Mouse (Mus musculus): ENCODE results near the gene Msi2. TPM values are rescaled to one million over a fixed set of nuclear protein-coding genes. Genes with fewer than 3 reads are reported as not detected.

Msi2 gene
- total and polyA plus RNA-seq, 3 experiments: 36.5 to 197 (median 144) TPM

DNA sequence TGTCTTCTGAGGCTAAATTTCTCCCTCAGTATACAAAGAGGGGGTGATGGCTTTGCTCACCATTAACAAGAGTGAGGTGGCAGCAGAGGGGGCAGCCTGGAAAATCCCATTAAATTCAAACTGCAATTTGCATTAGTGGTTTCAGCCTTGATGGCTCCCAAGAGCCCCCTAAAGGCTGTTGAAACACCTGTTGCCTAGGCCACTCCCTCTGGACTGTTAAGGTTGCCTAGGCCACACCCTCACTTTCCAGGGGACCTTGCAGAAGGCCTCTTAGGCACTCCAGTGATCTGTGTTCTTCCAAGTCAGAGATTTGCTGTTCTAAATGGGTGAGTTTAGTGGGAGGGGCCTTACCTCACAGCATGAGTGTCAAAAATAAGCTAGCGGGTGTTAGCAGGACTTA lies 232.3 kb downstream of the Msi2 start:
- no peak for ATAC-seq (ENCODE audit: extremely low read depth, insufficient number of reproducible peaks, low FRiP score, poor library complexity, severe bottlenecking)
- no peaks in the 10 kb centered on the region for H3K4me1 ChIP-seq (ENCODE audit: insufficient read depth, low read depth, low read length)
- no peaks in the 10 kb centered on the region for H3K27me3 ChIP-seq (ENCODE audit: insufficient read depth, low read length)
- DNase-seq (ENCODE audit: low spot score): no peak
- no peak for TF ChIP-seq GATA2 (IDR thresholded peaks at IDR 0.05; ENCODE audit: borderline replicate concordance, low read depth, low read length)
- no peak for TF ChIP-seq GATA1 (IDR thresholded peaks at IDR 0.05; ENCODE audit: borderline replicate concordance, low read length)
- no peak for TF ChIP-seq CTCF (IDR thresholded peaks at IDR 0.05; ENCODE audit: low read depth, low read length)
- TF ChIP-seq POLR2AphosphoS5 (IDR thresholded peaks at IDR 0.05; ENCODE audit: insufficient replicate concordance, low read depth, low read length): no peak
- no peak for TF ChIP-seq TAL1 (conservative IDR thresholded peaks at IDR 0.05; ENCODE audit: low read depth, low read length)
- H3K4me3 ChIP-seq (ENCODE audit: low read depth, low read length): no peak overlapping the region
- H3K9me3 ChIP-seq (replicated peaks): no peaks in the 10 kb centered on the region
- peaks cover 84% of the 10 kb centered on the region for H3K36me3 ChIP-seq (replicated peaks)

DNA sequence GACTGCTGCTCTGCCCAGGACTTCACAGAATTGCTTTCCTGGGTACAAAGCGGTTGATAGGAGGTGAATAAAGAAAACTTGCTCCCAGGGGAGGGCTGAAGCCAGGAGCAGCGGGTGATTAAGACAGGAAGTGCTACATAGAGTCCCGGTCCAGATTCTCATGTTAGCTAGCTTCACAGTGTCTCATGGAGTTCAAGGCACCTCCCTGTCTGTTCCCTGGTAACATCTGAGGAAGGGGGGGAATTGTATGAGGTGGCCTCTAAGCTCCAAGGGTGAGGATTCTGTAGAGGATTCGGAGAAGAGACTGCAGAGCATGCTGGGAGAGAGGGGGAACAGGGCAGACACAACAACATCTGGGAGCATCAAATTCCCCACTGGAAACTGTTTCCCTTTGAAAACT lies 233.2 kb downstream of the Msi2 start:
- Histone ChIP-seq H3K36me3 (replicated peaks) (peaks cover 87% of the 10 kb centered on the region), H3K4me1 (ENCODE audit: insufficient read depth, low read depth, low read length) (no peaks in the 10 kb centered on the region), H3K27me3 (ENCODE audit: insufficient read depth, low read length) (no peaks in the 10 kb centered on the region), H3K4me3 (ENCODE audit: low read depth, low read length) (no peak overlapping the region), H3K9me3 (replicated peaks) (no peaks in the 10 kb centered on the region)
- ATAC-seq (ENCODE audit: extremely low read depth, insufficient number of reproducible peaks, low FRiP score, poor library complexity, severe bottlenecking) (no peak), DNase-seq (ENCODE audit: low spot score) (no peak)
- TF ChIP-seq GATA2 (IDR thresholded peaks at IDR 0.05; ENCODE audit: borderline replicate concordance, low read depth, low read length): no peak
- TF ChIP-seq GATA1 (IDR thresholded peaks at IDR 0.05; ENCODE audit: borderline replicate concordance, low read length): no peak
- TF ChIP-seq TAL1 (conservative IDR thresholded peaks at IDR 0.05; ENCODE audit: low read depth, low read length): no peak
- no peak for TF ChIP-seq POLR2AphosphoS5 (IDR thresholded peaks at IDR 0.05; ENCODE audit: insufficient replicate concordance, low read depth, low read length)
- no peak for TF ChIP-seq CTCF (IDR thresholded peaks at IDR 0.05; ENCODE audit: low read depth, low read length)

DNA sequence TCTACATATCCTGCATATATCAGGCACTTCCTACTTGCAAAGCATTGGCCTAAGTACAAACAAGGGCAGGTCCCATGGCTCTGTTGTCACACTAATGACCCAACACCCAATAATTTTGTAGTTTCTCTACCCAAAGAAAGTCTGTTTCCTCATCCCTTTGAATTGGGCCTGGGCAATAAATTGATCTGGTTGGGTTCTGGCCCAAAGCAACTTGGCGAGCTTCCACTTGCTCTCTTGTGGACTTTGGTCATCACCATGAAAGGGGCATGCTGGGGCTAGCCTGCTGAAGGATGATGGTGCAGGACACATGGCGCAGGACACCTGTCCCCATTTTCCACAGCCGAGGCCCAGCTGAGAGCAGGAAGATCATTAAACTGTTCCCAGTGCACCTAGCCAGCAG lies 234.3 kb downstream of the Msi2 start:
- no peaks in the 10 kb centered on the region for H3K9me3 ChIP-seq (replicated peaks)
- TF ChIP-seq GATA1 (IDR thresholded peaks at IDR 0.05; ENCODE audit: borderline replicate concordance, low read length): no peak
- no peak for TF ChIP-seq POLR2AphosphoS5 (IDR thresholded peaks at IDR 0.05; ENCODE audit: insufficient replicate concordance, low read depth, low read length)
- no peak for TF ChIP-seq GATA2 (IDR thresholded peaks at IDR 0.05; ENCODE audit: borderline replicate concordance, low read depth, low read length)
- no peaks in the 10 kb centered on the region for H3K27me3 ChIP-seq (ENCODE audit: insufficient read depth, low read length)
- H3K4me1 ChIP-seq (ENCODE audit: insufficient read depth, low read depth, low read length): peaks cover 3% of the 10 kb centered on the region; the same call in 1 of the 2 replicates
- H3K36me3 ChIP-seq (replicated peaks): peaks cover 87% of the 10 kb centered on the region
- ATAC-seq (ENCODE audit: extremely low read depth, insufficient number of reproducible peaks, low FRiP score, poor library complexity, severe bottlenecking): no peak
- DNase-seq (ENCODE audit: low spot score): no peak
- no peak overlapping the region for H3K4me3 ChIP-seq (ENCODE audit: low read depth, low read length)

DNA sequence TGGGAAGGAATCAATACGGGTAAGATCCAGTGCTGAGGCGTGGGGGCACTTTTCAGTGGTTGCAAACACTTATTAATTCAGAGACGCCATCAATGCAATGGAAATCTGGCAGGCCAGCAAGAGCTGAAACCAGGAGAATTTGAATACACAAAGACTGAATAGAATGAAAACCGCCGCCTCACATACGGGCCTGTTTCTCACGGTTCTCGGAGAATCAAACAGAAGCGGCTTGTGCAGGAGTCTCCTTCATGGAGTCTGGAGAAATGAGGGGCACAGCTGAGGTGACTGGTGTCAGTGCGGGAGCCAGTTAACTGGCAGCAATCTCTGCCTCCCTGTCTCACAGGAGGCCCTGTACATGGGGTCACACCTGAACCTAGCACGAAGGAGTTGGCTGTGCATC lies 235.7 kb downstream of the Msi2 start:
- Histone ChIP-seq H3K4me1 (ENCODE audit: insufficient read depth, low read depth, low read length) (peaks cover 3% of the 10 kb centered on the region; the same call in 1 of the 2 replicates), H3K36me3 (replicated peaks) (peaks cover 89% of the 10 kb centered on the region), H3K9me3 (replicated peaks) (no peaks in the 10 kb centered on the region), H3K4me3 (ENCODE audit: low read depth, low read length) (no peak overlapping the region), H3K27me3 (ENCODE audit: insufficient read depth, low read length) (no peaks in the 10 kb centered on the region)
- ATAC-seq (ENCODE audit: extremely low read depth, insufficient number of reproducible peaks, low FRiP score, poor library complexity, severe bottlenecking): no peak
- TF ChIP-seq POLR2AphosphoS5 (IDR thresholded peaks at IDR 0.05; ENCODE audit: insufficient replicate concordance, low read depth, low read length): no peak
- no peak for TF ChIP-seq CTCF (IDR thresholded peaks at IDR 0.05; ENCODE audit: low read depth, low read length)
- no peak for TF ChIP-seq TAL1 (conservative IDR thresholded peaks at IDR 0.05; ENCODE audit: low read depth, low read length)
- TF ChIP-seq GATA1 (IDR thresholded peaks at IDR 0.05; ENCODE audit: borderline replicate concordance, low read length): no peak
- no peak for TF ChIP-seq GATA2 (IDR thresholded peaks at IDR 0.05; ENCODE audit: borderline replicate concordance, low read depth, low read length)
- no peak for DNase-seq (ENCODE audit: low spot score)

DNA sequence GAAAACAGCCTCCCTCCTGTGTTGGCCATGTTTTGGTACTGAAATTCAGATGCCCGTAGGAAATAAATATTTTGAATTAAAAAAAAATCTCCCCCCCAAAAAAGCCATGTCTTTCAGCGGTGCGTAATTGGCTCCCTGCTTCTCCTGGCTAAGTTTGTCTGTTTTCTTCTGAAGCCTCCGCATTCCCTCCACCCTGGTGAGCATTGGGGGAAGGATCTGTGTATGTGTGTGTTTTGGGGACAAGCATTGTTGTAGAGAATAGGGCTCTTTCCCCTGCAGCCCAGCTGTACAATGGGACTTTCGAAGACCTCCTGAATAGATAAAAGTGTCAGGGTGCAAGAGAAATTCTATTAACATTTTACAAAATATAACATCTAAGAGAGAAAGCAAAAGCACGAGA lies 236.1 kb downstream of the Msi2 start:
- ATAC-seq (ENCODE audit: extremely low read depth, insufficient number of reproducible peaks, low FRiP score, poor library complexity, severe bottlenecking): no peak
- H3K9me3 ChIP-seq (replicated peaks): no peaks in the 10 kb centered on the region
- peaks cover 3% of the 10 kb centered on the region; the same call in 1 of the 2 replicates for H3K4me1 ChIP-seq (ENCODE audit: insufficient read depth, low read depth, low read length)
- no peaks in the 10 kb centered on the region for H3K27me3 ChIP-seq (ENCODE audit: insufficient read depth, low read length)
- peaks cover 93% of the 10 kb centered on the region for H3K36me3 ChIP-seq (replicated peaks)
- no peak for DNase-seq (ENCODE audit: low spot score)
- H3K4me3 ChIP-seq (ENCODE audit: low read depth, low read length): no peak overlapping the region
- TF ChIP-seq CTCF (IDR thresholded peaks at IDR 0.05; ENCODE audit: low read depth, low read length): no peak

DNA sequence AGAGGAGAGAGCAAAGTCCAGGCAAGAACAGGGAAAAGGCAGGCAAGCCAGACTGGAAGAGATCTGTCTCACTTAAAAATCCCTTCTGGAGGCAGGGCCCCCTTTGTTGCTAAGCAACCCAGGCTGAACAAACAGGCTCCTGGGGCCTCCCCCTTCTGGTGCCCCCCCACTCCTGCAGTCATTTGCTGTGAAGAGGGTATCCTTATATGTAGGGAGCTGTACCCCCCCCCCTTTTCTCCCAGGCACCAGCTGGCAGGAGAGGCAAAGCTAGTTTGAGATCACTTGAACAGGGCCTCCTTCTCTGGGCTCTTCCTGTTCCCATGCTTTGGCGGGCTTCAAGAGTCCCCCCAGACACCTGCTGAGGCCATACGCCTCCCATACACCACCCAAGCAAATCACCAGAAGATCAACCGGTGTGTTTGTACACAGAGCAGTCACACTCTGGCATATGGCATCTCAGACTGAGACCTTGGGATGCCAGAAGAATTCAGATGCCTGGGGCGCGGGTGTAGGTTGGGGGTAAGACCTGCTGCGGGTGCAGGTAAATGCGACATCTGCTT lies 236.6 kb downstream of the Msi2 start:
- no peak for ATAC-seq (ENCODE audit: extremely low read depth, insufficient number of reproducible peaks, low FRiP score, poor library complexity, severe bottlenecking)
- H3K4me3 ChIP-seq (ENCODE audit: low read depth, low read length): no peak overlapping the region
- H3K4me1 ChIP-seq (ENCODE audit: insufficient read depth, low read depth, low read length): peaks cover 3% of the 10 kb centered on the region; the same call in 1 of the 2 replicates
- H3K9me3 ChIP-seq (replicated peaks): no peaks in the 10 kb centered on the region
- no peak for DNase-seq (ENCODE audit: low spot score)
- no peaks in the 10 kb centered on the region for H3K27me3 ChIP-seq (ENCODE audit: insufficient read depth, low read length)
- peaks cover 94% of the 10 kb centered on the region for H3K36me3 ChIP-seq (replicated peaks)
- no peak for TF ChIP-seq GATA1 (IDR thresholded peaks at IDR 0.05; ENCODE audit: borderline replicate concordance, low read length)
- TF ChIP-seq POLR2AphosphoS5 (IDR thresholded peaks at IDR 0.05; ENCODE audit: insufficient replicate concordance, low read depth, low read length): no peak
- no peak for TF ChIP-seq TAL1 (conservative IDR thresholded peaks at IDR 0.05; ENCODE audit: low read depth, low read length)
- TF ChIP-seq CTCF (IDR thresholded peaks at IDR 0.05; ENCODE audit: low read depth, low read length): no peak
- TF ChIP-seq GATA2 (IDR thresholded peaks at IDR 0.05; ENCODE audit: borderline replicate concordance, low read depth, low read length): no peak
